Mouse (Mus musculus) erythroblast, adult 5-6 weeks (primary cell): ENCODE measurements around the gene Gm614. TPM values are rescaled to one million over a fixed set of nuclear protein-coding genes. Genes with fewer than 3 reads are reported as not detected.

Experiments used
- ATAC-seq: replicated peaks from 2 replicates; pipeline ENCODE4 v1.8.0; 2016; ENCODE audit warnings: moderate number of reproducible peaks, mild to moderate bottlenecking, moderate TSS enrichment, inconsistent platforms; ENCODE audit not compliant: poor library complexity, low FRiP score, severe bottlenecking
- total RNA-seq, 2 experiments: library from RNA; stranded (forward) in 1 of 2; stranded (reverse) in 1 of 2; fragments of 150-400 nt in 1 of 2; fragments of 200-764, 138-1000 nt in 1 of 2; gene quantifications; 2 replicates each; pipeline versions ENCODE4 v1.2.3 to v1.2.4; 2015 to 2017; ENCODE audit warnings: low replicate concordance in 2 of 2

The Gm614 gene
- total RNA-seq, 2 experiments from 2014 or later: not detected

- no peak for ATAC-seq
Observed at GRCm38 (mm10) chrX:101260441-101261325, 3.1 kb downstream of the Gm614 start.

DNA sequence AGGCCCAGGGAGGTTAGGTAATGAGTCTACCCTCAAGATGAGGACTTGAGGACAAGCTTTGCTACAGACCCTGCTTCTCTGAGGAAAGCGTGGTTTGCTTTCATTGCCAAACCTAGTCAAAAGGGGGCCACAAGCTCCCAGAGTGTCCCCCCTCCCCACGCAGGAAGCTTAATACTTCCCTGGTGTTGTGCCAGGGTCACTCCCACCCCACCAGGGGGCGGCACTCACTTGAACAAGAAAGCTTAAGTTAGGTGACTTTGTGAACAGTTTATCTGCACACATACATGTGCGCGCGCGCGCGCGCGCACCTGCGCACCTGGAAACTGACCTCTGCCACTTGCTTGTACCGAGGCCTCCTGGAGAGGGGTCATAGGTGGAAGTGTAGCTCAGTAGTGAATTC is 7.2 kb downstream of the Gm614 start:
- ATAC-seq: no peak

GRCm38 (mm10) chrX:101254740-101255139 is 9.1 kb downstream of the Gm614 start:
- peak; percentile 49 for ATAC-seq

DNA sequence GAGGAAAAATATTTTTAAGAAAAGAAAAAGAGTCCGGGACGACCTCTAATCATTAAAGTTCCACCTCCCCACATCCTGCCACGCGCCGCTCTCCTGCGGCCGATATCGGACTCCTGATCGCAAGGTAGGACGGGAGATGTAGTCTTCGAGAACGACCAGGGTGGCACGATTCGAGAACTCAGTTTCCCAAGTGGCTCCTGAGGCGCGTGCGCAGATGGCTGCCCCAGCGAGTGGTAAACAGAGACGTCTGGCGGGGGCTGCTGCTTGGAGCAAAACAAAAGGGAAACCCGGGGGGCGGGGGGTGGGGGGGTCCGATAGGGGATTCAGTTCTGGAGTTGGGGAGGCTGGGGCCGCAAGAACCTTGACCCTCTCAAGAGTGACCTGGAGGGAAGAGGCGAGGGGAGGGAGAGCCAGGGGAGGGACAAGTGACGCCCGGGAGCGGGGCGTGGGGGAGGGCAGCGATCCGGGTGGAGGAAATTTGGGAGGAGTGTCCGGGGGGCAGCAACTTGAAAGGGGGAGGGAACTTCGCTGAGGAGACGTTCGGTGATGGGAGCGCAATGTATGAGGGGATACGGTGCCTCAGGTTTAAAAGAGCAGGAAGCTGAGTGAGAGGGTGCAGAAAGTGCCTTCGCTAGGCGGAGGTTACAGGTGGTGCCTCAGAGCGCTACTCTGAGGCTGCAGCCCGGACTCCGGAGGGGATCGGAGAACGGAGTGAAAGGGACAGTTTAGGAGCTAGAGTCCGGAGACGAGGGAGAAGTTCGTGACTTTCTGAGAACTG is 9.7 kb downstream of the Gm614 start, which contains the start of gene Foxo4:
Foxo4 (plus strand) TSS at position 577 of the 778 bp plus-strand sequence.
- ATAC-seq: peak; percentile 95

GRCm38 (mm10) chrX:101245011-101245410 is 18.8 kb downstream of the Gm614 start:
- ATAC-seq: no peak

GRCm38 (mm10) chrX:101222796-101223162 is 41.0 kb downstream of the Gm614 start:
- ATAC-seq: no peak

DNA sequence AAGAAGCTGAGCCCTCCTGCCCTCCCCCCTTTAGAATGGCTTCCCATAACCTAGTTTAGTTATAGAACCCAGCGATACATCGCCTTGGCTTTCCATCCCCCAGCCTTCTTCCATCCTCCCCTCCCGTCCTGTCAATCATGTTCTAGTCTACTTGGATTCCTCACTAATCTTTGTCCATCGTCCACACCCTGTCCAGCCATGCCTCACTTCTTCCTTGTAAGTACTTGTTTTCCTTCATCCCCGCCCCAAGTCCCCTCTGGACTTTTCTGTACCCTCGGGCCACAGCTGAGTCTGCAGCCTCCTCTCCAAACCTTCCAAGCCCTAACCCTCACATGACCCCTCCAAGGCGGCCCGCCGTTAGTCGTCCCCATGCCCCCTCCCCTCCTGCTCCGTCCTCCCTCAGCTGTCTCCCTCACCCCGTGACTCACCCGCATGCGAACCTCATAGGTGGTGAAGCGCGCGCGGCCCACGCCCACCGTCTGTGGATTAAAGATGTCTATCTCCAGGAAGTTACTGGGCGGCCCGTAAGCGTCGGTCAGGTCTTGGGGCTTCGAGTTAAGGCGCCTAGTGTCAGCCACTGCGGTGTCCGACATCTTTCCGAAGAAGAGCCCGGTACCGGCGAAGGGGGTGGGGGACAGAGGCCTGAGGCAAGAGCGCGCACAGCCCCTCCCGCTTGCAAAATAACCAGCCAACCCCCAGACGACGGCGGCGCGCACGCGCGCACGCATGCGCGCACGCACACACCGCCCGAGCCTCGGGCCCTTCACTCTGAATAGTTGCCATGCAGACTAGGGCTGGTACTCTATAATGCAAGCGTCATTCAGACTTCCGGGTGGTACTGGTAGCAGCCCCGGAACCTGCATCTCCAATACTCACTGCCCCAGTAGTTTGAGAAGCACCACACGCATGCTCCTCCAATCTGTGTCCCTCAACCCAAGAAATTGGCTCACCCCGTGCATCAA is 41.7 kb downstream of the Gm614 start, which contains the start of gene Snx12:
Snx12 (minus strand) TSS at position 730 of the 962 bp plus-strand sequence.
- ATAC-seq: peak; percentile 92

Other genes with a start within 250 kb of the Gm614 start
- not detected in 2 replicates for gene Tex11, start 204.3 kb downstream of the Gm614 start, total RNA-seq (2015; ENCODE audit: low replicate concordance)
- 0.14 TPM in 1 of 2 replicates, not detected in the other for gene Tex11, start 204.3 kb downstream of the Gm614 start, total RNA-seq (2017; ENCODE audit: low replicate concordance)
- not detected in 2 replicates for gene Slc7a3, start 178.0 kb downstream of the Gm614 start, total RNA-seq (2015; ENCODE audit: low replicate concordance)
- not detected in 2 replicates for gene Slc7a3, start 178.0 kb downstream of the Gm614 start, total RNA-seq (2017; ENCODE audit: low replicate concordance)
- 13.8 and 18.1 TPM in 2 replicates for gene Snx12, start 41.4 kb downstream of the Gm614 start, total RNA-seq (2015; ENCODE audit: low replicate concordance)
- 11.3 and 14.0 TPM in 2 replicates for gene Snx12, start 41.4 kb downstream of the Gm614 start, total RNA-seq (2017; ENCODE audit: low replicate concordance)
- 16.7 and 20.4 TPM in 2 replicates for gene Foxo4, start 9.5 kb downstream of the Gm614 start, total RNA-seq (2015; ENCODE audit: low replicate concordance)
- gene Foxo4, start 9.5 kb downstream of the Gm614 start, total RNA-seq (2017; ENCODE audit: low replicate concordance): 51.1 and 81.5 TPM in 2 replicates
- gene Il2rg, start 4.3 kb upstream of the Gm614 start, total RNA-seq (2015; ENCODE audit: low replicate concordance): 11.5 and 17.3 TPM in 2 replicates
- 15.1 and 37.6 TPM in 2 replicates for gene Il2rg, start 4.3 kb upstream of the Gm614 start, total RNA-seq (2017; ENCODE audit: low replicate concordance)
- gene Gm20489, start 5.0 kb upstream of the Gm614 start, total RNA-seq (2015; ENCODE audit: low replicate concordance): not detected in 2 replicates
- not detected in 2 replicates for gene Gm20489, start 5.0 kb upstream of the Gm614 start, total RNA-seq (2017; ENCODE audit: low replicate concordance)
- gene Med12, start 10.0 kb upstream of the Gm614 start, total RNA-seq (2015; ENCODE audit: low replicate concordance): 250 and 275 TPM in 2 replicates
- 140 and 157 TPM in 2 replicates for gene Med12, start 10.0 kb upstream of the Gm614 start, total RNA-seq (2017; ENCODE audit: low replicate concordance)
- gene Nlgn3, start 35.2 kb upstream of the Gm614 start, total RNA-seq (2015; ENCODE audit: low replicate concordance): 0.84 and 0.96 TPM in 2 replicates
- gene Nlgn3, start 35.2 kb upstream of the Gm614 start, total RNA-seq (2017; ENCODE audit: low replicate concordance): 0.77 and 2.6 TPM in 2 replicates
- not detected in 2 replicates for gene Gjb1, start 112.4 kb upstream of the Gm614 start, total RNA-seq (2015; ENCODE audit: low replicate concordance)
- gene Gjb1, start 112.4 kb upstream of the Gm614 start, total RNA-seq (2017; ENCODE audit: low replicate concordance): not detected in 2 replicates
- gene Zmym3, start 156.9 kb upstream of the Gm614 start, total RNA-seq (2015; ENCODE audit: low replicate concordance): 35.4 and 42.2 TPM in 2 replicates
- gene Zmym3, start 156.9 kb upstream of the Gm614 start, total RNA-seq (2017; ENCODE audit: low replicate concordance): 4.7 and 22.7 TPM in 2 replicates
- 66.0 and 86.1 TPM in 2 replicates for gene Nono, start 165.3 kb upstream of the Gm614 start, total RNA-seq (2015; ENCODE audit: low replicate concordance)
- 111 and 145 TPM in 2 replicates for gene Nono, start 165.3 kb upstream of the Gm614 start, total RNA-seq (2017; ENCODE audit: low replicate concordance)
- gene Itgb1bp2, start 185.1 kb upstream of the Gm614 start, total RNA-seq (2015; ENCODE audit: low replicate concordance): 2.3 TPM in 1 of 2 replicates, not detected in the other
- 1.5 and 3.2 TPM in 2 replicates for gene Itgb1bp2, start 185.1 kb upstream of the Gm614 start, total RNA-seq (2017; ENCODE audit: low replicate concordance)